Mouse (Mus musculus): Measurements from ENCODE around the gene Orc1. TPM values are rescaled to one million over a fixed set of nuclear protein-coding genes. Genes with fewer than 3 reads are reported as not detected.

Gene Orc1
- total RNA-seq (2023), result 1 to 10 TPM; 2.9 to 5.6 TPM

DNA sequence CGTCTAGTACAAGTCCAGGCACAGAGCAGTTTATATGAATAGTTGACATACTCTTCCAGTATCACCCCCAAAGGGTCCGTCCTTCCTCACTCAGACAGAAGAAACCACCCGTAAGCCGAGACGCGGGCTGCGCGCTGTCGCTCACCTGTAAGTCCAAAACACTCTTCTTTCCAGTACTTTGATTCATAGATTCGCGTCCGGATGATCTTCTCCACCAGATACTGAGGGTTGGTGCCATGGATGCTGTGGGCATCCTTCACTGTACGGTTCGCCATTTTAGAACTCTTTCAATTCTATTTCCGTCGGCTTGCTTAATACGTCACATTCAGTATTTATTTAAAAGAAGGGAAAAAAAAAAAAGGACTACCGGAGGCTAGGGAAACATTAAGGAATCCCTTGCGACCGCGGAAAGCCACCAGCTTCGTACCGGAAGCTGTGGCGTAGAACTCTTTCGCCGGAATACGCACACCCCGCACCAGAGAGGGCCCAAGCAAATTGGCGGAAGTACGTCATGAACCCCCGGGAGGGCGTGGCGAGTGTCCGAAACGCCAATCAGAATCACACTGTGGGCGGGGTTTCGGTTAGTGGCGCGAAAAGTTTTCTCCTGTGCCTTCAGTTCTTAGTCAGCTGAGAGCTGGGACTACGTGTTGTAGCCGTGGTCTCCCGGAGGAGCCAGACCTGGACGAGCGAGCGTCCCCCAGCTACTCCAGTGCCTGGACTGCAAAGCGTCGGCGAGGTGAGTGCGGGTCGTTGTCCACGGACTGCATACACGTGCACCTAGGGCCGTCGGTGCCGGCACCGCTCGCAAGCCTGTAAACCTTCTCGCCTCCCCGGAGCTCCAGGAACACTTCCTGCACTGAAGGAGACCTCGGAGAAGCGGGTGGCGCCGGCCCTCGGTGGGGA is at the start of gene Orc1, which contains the start of gene Prpf38a:
Orc1 (plus strand) TSS at position 584 of the 903 bp plus-strand sequence.
Prpf38a (minus strand) TSS at position 497 of the 903 bp plus-strand sequence.

DNA sequence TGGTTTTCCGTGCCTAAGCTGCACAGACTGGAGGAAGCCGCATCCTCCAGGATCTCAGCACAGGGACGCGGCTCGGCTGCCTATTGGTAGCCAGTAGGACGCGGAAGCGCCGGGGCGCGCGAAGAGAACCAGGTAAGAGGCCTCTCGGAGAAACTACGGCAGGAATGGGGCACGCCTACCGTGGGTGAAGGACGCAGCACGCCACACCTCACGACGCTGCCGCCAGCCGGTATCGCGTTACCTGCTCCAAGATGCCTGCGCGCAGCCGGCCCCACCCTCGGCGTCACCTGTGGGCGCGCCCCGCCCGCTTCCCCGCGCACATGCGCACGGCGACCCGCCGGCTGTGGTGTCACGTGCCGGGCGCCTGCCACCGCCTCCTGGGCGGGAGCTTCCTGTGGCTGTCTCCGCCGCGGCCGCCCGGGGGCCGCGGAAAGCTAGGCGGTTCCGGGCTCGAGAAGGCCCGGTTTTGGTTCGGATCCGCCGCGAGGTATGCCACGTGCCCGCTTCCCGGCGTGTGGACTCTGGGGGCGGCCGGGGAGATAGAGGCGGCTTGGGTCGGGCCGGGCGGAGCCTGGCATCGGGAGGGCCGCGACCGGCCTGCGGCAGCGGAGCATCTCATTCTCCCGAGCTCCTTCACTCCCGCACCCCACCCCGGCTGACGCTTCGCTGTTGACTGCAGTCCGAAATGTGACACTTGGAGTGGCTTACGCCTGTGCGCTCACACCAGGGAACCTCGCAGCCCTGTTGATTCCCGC is 40.5 kb downstream of the Orc1 start, which contains the start of gene Cc2d1b:
Cc2d1b (plus strand) TSS at position 354 of the 755 bp plus-strand sequence.

Other genes starting within 250 kb of the Orc1 start
- not detected for gene Shisal2a, start 196.1 kb upstream of the Orc1 start, total RNA-seq (2023)
- gene Gpx7, start 172.5 kb upstream of the Orc1 start, total RNA-seq (2023), result 1 to 10 TPM; 1.5 to 3.8 TPM
- gene Tut4, start 120.0 kb upstream of the Orc1 start, total RNA-seq (2023), result 100 to 1,000 TPM; 291 to 305 TPM
- gene Prpf38a, start 87 bp upstream of the Orc1 start, total RNA-seq (2023), result 10 to 100 TPM; 45.2 to 51.1 TPM
- 100 to 1,000 TPM; 102 to 113 TPM for gene Cc2d1b, start 40.5 kb downstream of the Orc1 start, total RNA-seq (2023)
- gene 3110021N24Rik, start 140.2 kb downstream of the Orc1 start, total RNA-seq (2023), result not detected
- under 1 TPM in 1 of 2 experiments, not detected in 1; 0.09 TPM for gene Zfyve9, start 201.4 kb downstream of the Orc1 start, total RNA-seq (2023)

All from B cell, adult 67 days (primary cell).